8 mouse cellular contexts compared by ENCODE assay signal in genomic region chr5:148708014-148708741, GRCm38 (mm10).
DNase-seq lines count a peak whose midpoint lies in the region; ATAC-seq and TF ChIP-seq lines count a peak whose summit lies in the region.

No protein-coding gene starts in this region.

- no peaks in the 10 kb centered on the region for H3K9me3 ChIP-seq in forebrain, embryonic 15.5 days
- H3K9me3 ChIP-seq in intestine, postnatal 0 days (ENCODE audit: control insufficient read depth), result no peaks in the 10 kb centered on the region

- no peak overlapping the region for H3K4me3 ChIP-seq in forebrain, embryonic 15.5 days
- no peak overlapping the region for H3K4me3 ChIP-seq in intestine, postnatal 0 days (ENCODE audit: low read depth, low read length)

- no peak overlapping the region for H3K9ac ChIP-seq in forebrain, embryonic 15.5 days (replicated peaks)
- no peak overlapping the region for H3K9ac ChIP-seq in intestine, postnatal 0 days (ENCODE audit: low read depth, low read length)

- ATAC-seq in forebrain, embryonic 15.5 days (replicated peaks), result peak; percentile 86
- ATAC-seq in intestine, postnatal 0 days, result 0 out of 2 replicates have a peak, but pooled peaks have one; percentile 19
- peak; percentile 71 for ATAC-seq in monocyte, adult 5-6 weeks (replicated peaks; ENCODE audit: insufficient number of reproducible peaks, low FRiP score, low TSS enrichment, poor library complexity, severe bottlenecking)

- TF ChIP-seq CTCF in intestine, postnatal 0 days (IDR thresholded peaks at IDR 0.05; ENCODE audit: low read depth), result no peak

- H3K36me3 ChIP-seq in forebrain, embryonic 15.5 days, result no peaks in the 10 kb centered on the region
- H3K36me3 ChIP-seq in intestine, postnatal 0 days (ENCODE audit: control insufficient read depth, insufficient read depth), result no peaks in the 10 kb centered on the region

- DNase-seq in heart, adult 18-20 months, result peak; percentile 36 to 47
- no peak for DNase-seq in heart, postnatal 25 days (ENCODE audit: low spot score)
- DNase-seq in MN1 (ENCODE audit: low spot score), result peak; percentile 24
- no peak for DNase-seq in cerebellum, adult 9-10 months
- DNase-seq in embryo, embryonic 10.5 days (ENCODE audit: low spot score), result no peak

- WGBS in forebrain, embryonic 15.5 days, result 20% methylated on average over 11 of the region's 11 CpGs
- WGBS in intestine, postnatal 0 days, result 32% methylated on average over 11 of the region's 11 CpGs

- H3K4me2 ChIP-seq in forebrain, embryonic 15.5 days (replicated peaks), result no peak overlapping the region
- no peak overlapping the region for H3K4me2 ChIP-seq in intestine, postnatal 0 days (replicated peaks; ENCODE audit: low read depth)

- intact Hi-C loops in heart, postnatal 25 days (cut with DNase I), result loop anchor here (5.0 kb wide), 1 partner anchor 84 kb away; no protein-coding TSS in a partner anchor

- no peaks in the 10 kb centered on the region for H3K27me3 ChIP-seq in forebrain, embryonic 15.5 days
- no peaks in the 10 kb centered on the region for H3K27me3 ChIP-seq in intestine, postnatal 0 days (replicated peaks; ENCODE audit: control insufficient read depth, insufficient read depth, low read length)

- H3K27ac ChIP-seq in forebrain, embryonic 15.5 days (replicated peaks), result peak overlapping the region; percentile 61
- no peak overlapping the region for H3K27ac ChIP-seq in intestine, postnatal 0 days (ENCODE audit: low read depth, low read length)

- H3K4me1 ChIP-seq in forebrain, embryonic 15.5 days, result peaks cover 20% of the 10 kb centered on the region
- no peaks in the 10 kb centered on the region; the same call in 1 of the 2 replicates for H3K4me1 ChIP-seq in intestine, postnatal 0 days (replicated peaks; ENCODE audit: control insufficient read depth, insufficient read depth, low read length)

Comparison
In these comparisons a context has a peak if more than half of its experiments do, and no peak if none do; other contexts are left out.
1. DNase-seq: peak in heart, adult 18-20 months (2 of 2) and MN1 (single experiment); none in heart, postnatal 25 days (single experiment), cerebellum, adult 9-10 months (single experiment) and embryo, embryonic 10.5 days (single experiment).
2. ATAC-seq: peak in every context shown above with its lines; median percentile 86 in forebrain, embryonic 15.5 days; 71 in monocyte, adult 5-6 weeks; 19 in intestine, postnatal 0 days.